Mouse (Mus musculus): ENCODE data around the gene Xrcc1. TPM values are rescaled to one million over a fixed set of nuclear protein-coding genes. Genes with fewer than 3 reads are reported as not detected.

The Xrcc1 gene
- polyA plus RNA-seq, 1 experiment from 2014 or later, result 57.4 TPM

DNA sequence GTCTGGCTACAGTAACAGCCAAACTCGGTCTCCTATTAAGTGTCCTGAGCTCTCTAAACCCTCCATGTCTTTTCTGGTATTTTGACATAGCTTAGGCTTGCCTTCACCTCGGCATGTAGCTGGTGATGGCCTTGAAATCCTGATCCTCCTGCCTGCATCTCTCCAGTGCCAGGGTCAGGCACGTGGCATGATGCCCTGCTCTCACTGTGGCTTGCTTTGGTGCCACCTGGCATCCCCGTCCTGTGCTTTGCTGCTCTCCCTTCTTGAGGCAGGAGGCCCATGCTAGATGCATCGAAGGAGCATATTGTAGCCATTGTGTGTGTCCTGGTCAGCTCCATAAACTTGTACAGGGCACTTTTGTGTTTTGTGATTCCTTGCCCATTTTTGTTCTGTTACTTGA lies 8.5 kb upstream of the Xrcc1 start:
- Histone ChIP-seq H3K27ac (replicated peaks in 1 of 2; ENCODE audit: control insufficient read depth in 1 of 2, insufficient read depth in 1 of 2, low read depth in 2 of 2, low read length in 2 of 2) (no peak overlapping the region), H3K4me3 (ENCODE audit: control insufficient read depth in 1 of 2, insufficient read depth in 1 of 2, low read depth in 1 of 2, low read length in 2 of 2) (no peak overlapping the region), H3K36me3 (ENCODE audit: control insufficient read depth, insufficient read depth, low read length) (peaks cover 39% of the 10 kb centered on the region), H3K4me2 (ENCODE audit: low read length) (no peak overlapping the region), H3K27me3 (ENCODE audit: control insufficient read depth, insufficient read depth, low read length) (no peaks in the 10 kb centered on the region), H3K4me1 (ENCODE audit: control insufficient read depth in 2 of 2, insufficient read depth in 2 of 2, low read length in 2 of 2) (no peaks in the 10 kb centered on the region; a peak in 1 of 4 replicates), H3K9ac (ENCODE audit: low read length) (no peak overlapping the region), H3K9me3 (ENCODE audit: control insufficient read depth, low read length) (no peaks in the 10 kb centered on the region)
- 71% methylated on average over 5 of the region's 5 CpGs for WGBS
- ATAC-seq (ENCODE audit: insufficient number of reproducible peaks, insufficient read depth, low FRiP score, low read depth), result no peak

- no peaks in the 10 kb centered on the region for H3K27me3 ChIP-seq (ENCODE audit: control insufficient read depth, insufficient read depth, low read length)
- H3K4me3 ChIP-seq (ENCODE audit: control insufficient read depth in 1 of 2, insufficient read depth in 1 of 2, low read depth in 1 of 2, low read length in 2 of 2), result no peak overlapping the region
- no peak overlapping the region for H3K27ac ChIP-seq (replicated peaks in 1 of 2; ENCODE audit: control insufficient read depth in 1 of 2, insufficient read depth in 1 of 2, low read depth in 2 of 2, low read length in 2 of 2)
- no peak overlapping the region for H3K9ac ChIP-seq (ENCODE audit: low read length)
- no peaks in the 10 kb centered on the region; a peak in 1 of 4 replicates for H3K4me1 ChIP-seq (ENCODE audit: control insufficient read depth in 2 of 2, insufficient read depth in 2 of 2, low read length in 2 of 2)
- no peak for ATAC-seq (ENCODE audit: insufficient number of reproducible peaks, insufficient read depth, low FRiP score, low read depth)
- no peaks in the 10 kb centered on the region for H3K9me3 ChIP-seq (ENCODE audit: control insufficient read depth, low read length)
- H3K4me2 ChIP-seq (ENCODE audit: low read length), result no peak overlapping the region
- H3K36me3 ChIP-seq (ENCODE audit: control insufficient read depth, insufficient read depth, low read length), result peaks cover 36% of the 10 kb centered on the region
- WGBS, result 32% methylated on average over 5 of the region's 5 CpGs
Measured at GRCm38 (mm10) chr7:24538154-24538553, 7.9 kb upstream of the Xrcc1 start.

DNA sequence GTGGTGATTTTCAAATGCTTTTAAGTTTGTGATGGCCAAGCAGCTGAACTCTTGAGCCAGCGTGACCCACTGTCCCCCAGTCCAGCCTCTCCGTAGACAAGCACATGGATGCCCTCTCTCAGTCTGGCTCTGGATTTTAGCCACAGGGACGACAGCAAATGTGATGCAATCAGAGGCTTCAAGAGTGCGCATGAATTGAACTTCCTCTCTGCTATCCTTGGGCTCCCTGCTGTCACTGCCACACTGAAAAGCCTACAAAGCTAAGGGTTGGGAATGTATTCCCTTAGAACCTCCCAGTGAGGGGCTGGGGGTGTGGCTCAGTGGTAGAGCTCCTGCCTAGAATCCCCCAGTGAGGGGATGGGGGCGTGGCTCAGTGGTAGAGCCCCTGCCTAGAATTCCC lies 7.4 kb upstream of the Xrcc1 start:
- Histone ChIP-seq H3K36me3 (ENCODE audit: control insufficient read depth, insufficient read depth, low read length) (peaks cover 31% of the 10 kb centered on the region), H3K4me3 (ENCODE audit: control insufficient read depth in 1 of 2, insufficient read depth in 1 of 2, low read depth in 1 of 2, low read length in 2 of 2) (no peak overlapping the region), H3K9me3 (ENCODE audit: control insufficient read depth, low read length) (no peaks in the 10 kb centered on the region), H3K4me1 (ENCODE audit: control insufficient read depth in 2 of 2, insufficient read depth in 2 of 2, low read length in 2 of 2) (no peaks in the 10 kb centered on the region; a peak in 1 of 4 replicates), H3K9ac (ENCODE audit: low read length) (no peak overlapping the region), H3K27ac (replicated peaks in 1 of 2; ENCODE audit: control insufficient read depth in 1 of 2, insufficient read depth in 1 of 2, low read depth in 2 of 2, low read length in 2 of 2) (no peak overlapping the region), H3K27me3 (ENCODE audit: control insufficient read depth, insufficient read depth, low read length) (no peaks in the 10 kb centered on the region), H3K4me2 (ENCODE audit: low read length) (no peak overlapping the region)
- WGBS, result 69% methylated on average over 5 of the region's 5 CpGs
- no peak for ATAC-seq (ENCODE audit: insufficient number of reproducible peaks, insufficient read depth, low FRiP score, low read depth)

DNA sequence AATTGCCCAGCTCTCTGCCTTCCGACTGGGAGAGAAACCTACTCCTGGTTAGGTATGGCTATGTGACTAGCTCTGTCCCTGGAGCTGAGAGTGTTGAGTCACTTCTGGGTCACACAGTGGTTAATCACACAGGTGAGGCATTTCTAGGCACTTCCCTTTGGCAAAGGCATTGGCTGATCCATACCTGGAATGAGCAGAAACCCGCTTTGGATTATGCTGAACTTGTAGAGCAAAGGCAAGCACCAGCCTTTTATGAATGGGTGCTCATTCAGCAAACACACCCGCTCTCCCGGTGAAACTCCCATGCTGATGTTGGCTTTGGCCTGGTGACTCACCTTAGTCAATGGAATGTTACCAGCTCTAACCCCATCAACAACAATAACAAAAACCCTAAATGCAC lies 6.4 kb upstream of the Xrcc1 start:
- Histone ChIP-seq H3K27me3 (ENCODE audit: control insufficient read depth, insufficient read depth, low read length) (no peaks in the 10 kb centered on the region), H3K9ac (ENCODE audit: low read length) (no peak overlapping the region), H3K27ac (replicated peaks in 1 of 2; ENCODE audit: control insufficient read depth in 1 of 2, insufficient read depth in 1 of 2, low read depth in 2 of 2, low read length in 2 of 2) (no peak overlapping the region), H3K4me3 (ENCODE audit: control insufficient read depth in 1 of 2, insufficient read depth in 1 of 2, low read depth in 1 of 2, low read length in 2 of 2) (no peak overlapping the region), H3K4me2 (ENCODE audit: low read length) (no peak overlapping the region), H3K36me3 (ENCODE audit: control insufficient read depth, insufficient read depth, low read length) (peaks cover 21% of the 10 kb centered on the region), H3K4me1 (ENCODE audit: control insufficient read depth in 2 of 2, insufficient read depth in 2 of 2, low read length in 2 of 2) (no peaks in the 10 kb centered on the region; a peak in 1 of 4 replicates), H3K9me3 (ENCODE audit: control insufficient read depth, low read length) (0 out of 2 replicates have a peak, but pooled peaks cover 2% of the 10 kb centered on the region)
- 90% methylated on average over 4 of the region's 4 CpGs for WGBS
- ATAC-seq (ENCODE audit: insufficient number of reproducible peaks, insufficient read depth, low FRiP score, low read depth), result no peak

DNA sequence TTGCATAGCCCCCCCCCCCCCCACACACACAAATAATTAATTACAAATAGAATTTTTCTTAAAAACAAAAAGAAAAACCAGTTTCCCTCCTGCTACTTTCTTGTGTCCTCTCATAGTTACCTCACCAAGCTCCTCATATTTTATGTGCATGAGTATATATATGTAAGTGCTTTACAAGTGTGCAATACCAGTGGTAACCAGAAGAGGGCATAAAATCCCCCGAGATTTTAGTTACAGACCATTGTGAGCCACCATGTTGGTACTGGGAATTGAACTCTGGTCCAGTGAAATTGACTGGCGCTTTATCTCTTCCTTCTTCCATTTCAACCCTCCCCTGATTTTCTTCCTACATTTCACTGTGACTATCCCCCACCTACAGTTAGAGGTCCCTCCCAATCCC lies 1.6 kb upstream of the Xrcc1 start:
- Histone ChIP-seq H3K9ac (ENCODE audit: low read length) (no peak overlapping the region), H3K36me3 (ENCODE audit: control insufficient read depth, insufficient read depth, low read length) (peaks cover 7% of the 10 kb centered on the region), H3K9me3 (ENCODE audit: control insufficient read depth, low read length) (0 out of 2 replicates have a peak, but pooled peaks cover 2% of the 10 kb centered on the region), H3K4me3 (ENCODE audit: control insufficient read depth in 1 of 2, insufficient read depth in 1 of 2, low read depth in 1 of 2, low read length in 2 of 2) (no peak overlapping the region), H3K4me1 (ENCODE audit: control insufficient read depth in 2 of 2, insufficient read depth in 2 of 2, low read length in 2 of 2) (peaks cover 7 to 10% of the 10 kb centered on the region in 2 experiments), H3K27ac (replicated peaks in 1 of 2; ENCODE audit: control insufficient read depth in 1 of 2, insufficient read depth in 1 of 2, low read depth in 2 of 2, low read length in 2 of 2) (no peak overlapping the region), H3K27me3 (ENCODE audit: control insufficient read depth, insufficient read depth, low read length) (no peaks in the 10 kb centered on the region), H3K4me2 (ENCODE audit: low read length) (no peak overlapping the region)
- 78% methylated on average over 2 of the region's 2 CpGs for WGBS
- ATAC-seq (ENCODE audit: insufficient number of reproducible peaks, insufficient read depth, low FRiP score, low read depth), result no peak

GRCm38 (mm10) chr7:24546634-24547389 lies 723 bp downstream of the Xrcc1 start:
- under 1% methylated on average over 57 of the region's 57 CpGs for WGBS

DNA sequence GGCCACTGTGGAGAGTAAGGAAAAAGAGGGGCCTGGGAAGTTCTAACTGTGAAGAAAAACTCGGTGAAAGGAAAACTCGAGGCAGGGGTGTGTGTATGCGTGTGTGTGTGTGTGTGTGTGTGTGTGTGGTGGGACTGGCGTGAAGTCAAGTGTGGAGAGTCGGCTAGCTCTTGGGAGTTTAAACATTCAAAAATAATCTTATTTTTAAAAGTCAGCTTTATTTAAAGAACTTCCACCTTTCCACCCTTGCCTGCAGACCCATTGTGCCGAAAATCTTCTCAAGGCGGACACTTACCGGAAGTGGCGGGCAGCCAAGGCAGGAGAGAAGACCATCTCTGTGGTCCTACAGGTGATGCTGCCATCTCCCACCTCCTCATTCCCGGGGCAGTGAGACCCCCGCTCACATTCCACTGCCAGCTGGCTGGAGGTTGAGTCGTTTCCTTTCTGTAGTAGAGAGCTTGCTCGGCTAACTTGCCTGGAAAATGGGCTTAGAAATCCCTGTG lies 1.5 kb downstream of the Xrcc1 start:
- Histone ChIP-seq H3K36me3 (ENCODE audit: control insufficient read depth, insufficient read depth, low read length) (peaks cover 20% of the 10 kb centered on the region), H3K4me2 (ENCODE audit: low read length) (peak overlapping the region; percentile 70), H3K4me1 (ENCODE audit: control insufficient read depth in 2 of 2, insufficient read depth in 2 of 2, low read length in 2 of 2) (peaks cover 7 to 10% of the 10 kb centered on the region in 2 experiments), H3K9me3 (ENCODE audit: control insufficient read depth, low read length) (0 out of 2 replicates have a peak, but pooled peaks cover 2% of the 10 kb centered on the region), H3K4me3 (ENCODE audit: control insufficient read depth in 1 of 2, insufficient read depth in 1 of 2, low read depth in 1 of 2, low read length in 2 of 2) (peak overlapping the region; percentile 88 to 94), H3K27me3 (ENCODE audit: control insufficient read depth, insufficient read depth, low read length) (no peaks in the 10 kb centered on the region), H3K9ac (ENCODE audit: low read length) (peak overlapping the region; percentile 89), H3K27ac (replicated peaks in 1 of 2; ENCODE audit: control insufficient read depth in 1 of 2, insufficient read depth in 1 of 2, low read depth in 2 of 2, low read length in 2 of 2) (peak overlapping the region in 1 of 2 experiments; percentile 48; a peak in 1 of 4 replicates)
- 27% methylated on average over 13 of the region's 13 CpGs for WGBS
- ATAC-seq (ENCODE audit: insufficient number of reproducible peaks, insufficient read depth, low FRiP score, low read depth), result no peak

More at GRCm38 (mm10) chr7:24546634-24547389, 723 bp downstream of the Xrcc1 start:
- Histone ChIP-seq H3K4me1 (ENCODE audit: control insufficient read depth in 2 of 2, insufficient read depth in 2 of 2, low read length in 2 of 2) (peaks cover 7 to 10% of the 10 kb centered on the region in 2 experiments), H3K27ac (replicated peaks in 1 of 2; ENCODE audit: control insufficient read depth in 1 of 2, insufficient read depth in 1 of 2, low read depth in 2 of 2, low read length in 2 of 2) (peak overlapping the region; percentile 53 to 72; a peak in 3 of 4 replicates), H3K27me3 (ENCODE audit: control insufficient read depth, insufficient read depth, low read length) (no peaks in the 10 kb centered on the region), H3K9ac (ENCODE audit: low read length) (peak overlapping the region; percentile 89), H3K4me2 (ENCODE audit: low read length) (peak overlapping the region; percentile 70), H3K4me3 (ENCODE audit: control insufficient read depth in 1 of 2, insufficient read depth in 1 of 2, low read depth in 1 of 2, low read length in 2 of 2) (peak overlapping the region; percentile 88 to 94), H3K36me3 (ENCODE audit: control insufficient read depth, insufficient read depth, low read length) (peaks cover 13% of the 10 kb centered on the region), H3K9me3 (ENCODE audit: control insufficient read depth, low read length) (0 out of 2 replicates have a peak, but pooled peaks cover 2% of the 10 kb centered on the region)
- ATAC-seq (ENCODE audit: insufficient number of reproducible peaks, insufficient read depth, low FRiP score, low read depth), result peak; percentile 98
